In genomic region chr8:70719796-70720270, GRCm38 (mm10) we compare ENCODE assay signal across 16 mouse cellular contexts. TPM values are rescaled to one million over a fixed set of nuclear protein-coding genes. Genes with fewer than 3 reads are reported as not detected.
DNase-seq lines count a peak whose midpoint lies in the region; ATAC-seq and TF ChIP-seq lines count a peak whose summit lies in the region.
"Had no signal": no experiment of that assay in that cellular context is flagged by ENCODE, and none has a peak within 500 bp of the region (broad histone marks: within the 10 kb centered on the region; RNA-seq: fewer than 3 reads in every experiment).

No protein-coding gene starts in this region.

- TF ChIP-seq CTCF in liver, adult 2 months (IDR thresholded peaks at IDR 0.05; ENCODE audit: low read depth, low read length), result no peak
- TF ChIP-seq CTCF in liver, postnatal 0 days (IDR thresholded peaks at IDR 0.05; ENCODE audit: low read depth), result no peak

- ATAC-seq in liver, postnatal 0 days, result no peak
- peak; percentile 43; the same call in 1 of the 2 replicates for ATAC-seq in megakaryocyte, adult 5-6 weeks (ENCODE audit: poor library complexity, severe bottlenecking)
- ATAC-seq: inflammation-experienced regulatory T-cells, adult 6 months had no signal

- H3K36me3 ChIP-seq in liver, adult 2 months (ENCODE audit: control insufficient read depth, insufficient read depth, low read length), result no peaks in the 10 kb centered on the region
- H3K36me3 ChIP-seq in liver, postnatal 0 days (replicated peaks; ENCODE audit: insufficient read depth, low read length), result no peaks in the 10 kb centered on the region
- H3K36me3 ChIP-seq: liver, embryonic 13.5 days; midbrain, embryonic 12.5 days; neural tube, embryonic 13.5 days had no signal

- peak; percentile 25 for DNase-seq in cerebellum, adult 9-10 months
- DNase-seq in cerebellum, adult 18-20 months, result no peak
- DNase-seq in liver, adult 2 months (ENCODE audit: extremely low read depth, low read depth, low spot score), result peak; percentile 95
- DNase-seq in liver, postnatal 0 days, result no peak
- peak; percentile 56 for DNase-seq in ZHBTc4 (ENCODE audit: low read depth, low spot score)
- DNase-seq in thymus, postnatal 4 days, result no peak
- no peak for DNase-seq in thymus, adult 18-20 months
- DNase-seq: liver, embryonic 13.5 days had no signal

- H3K9ac ChIP-seq in liver, adult 2 months (ENCODE audit: low read depth, low read length), result no peak overlapping the region
- no peak overlapping the region for H3K9ac ChIP-seq in liver, postnatal 0 days (replicated peaks)
- H3K9ac ChIP-seq: liver, embryonic 13.5 days; midbrain, embryonic 12.5 days; neural tube, embryonic 13.5 days had no signal

- TF ChIP-seq POLR2A in liver, adult 2 months (IDR thresholded peaks at IDR 0.05; ENCODE audit: extremely low read depth, insufficient read depth, low read length), result no peak

- 25% methylated on average over 9 of the region's 9 CpGs for WGBS in liver, adult 2 months
- 33% methylated on average over 9 of the region's 9 CpGs for WGBS in liver, postnatal 0 days (ENCODE audit: insufficient replicate concordance)

- H3K27me3 ChIP-seq in liver, adult 2 months (ENCODE audit: control insufficient read depth, insufficient read depth, low read length), result no peaks in the 10 kb centered on the region
- no peaks in the 10 kb centered on the region for H3K27me3 ChIP-seq in liver, postnatal 0 days (ENCODE audit: insufficient read depth, low read length)

- no peaks in the 10 kb centered on the region for H3K9me3 ChIP-seq in liver, postnatal 0 days (ENCODE audit: low read length)
- H3K9me3 ChIP-seq: liver, embryonic 13.5 days; midbrain, embryonic 12.5 days; neural tube, embryonic 13.5 days had no signal

- no peak overlapping the region for H3K4me2 ChIP-seq in liver, postnatal 0 days (ENCODE audit: low read depth, low read length)
- H3K4me2 ChIP-seq: liver, embryonic 13.5 days; midbrain, embryonic 12.5 days; neural tube, embryonic 13.5 days had no signal

- H3K4me1 ChIP-seq in liver, adult 2 months (ENCODE audit: control insufficient read depth, insufficient read depth, low read length), result peaks cover 21% of the 10 kb centered on the region
- H3K4me1 ChIP-seq in liver, postnatal 0 days (ENCODE audit: insufficient read depth), result peaks cover 12% of the 10 kb centered on the region; the same call in 1 of the 2 replicates

- H3K79me2 ChIP-seq in liver, adult 2 months (ENCODE audit: control insufficient read depth, insufficient read depth, low read length), result peaks cover 9% of the 10 kb centered on the region; the same call in 1 of the 2 replicates

- H3K4me3 ChIP-seq in liver, adult 2 months (ENCODE audit: insufficient read depth, low read depth, low read length), result no peak overlapping the region
- H3K4me3 ChIP-seq in liver, postnatal 0 days (ENCODE audit: low read depth, low read length), result no peak overlapping the region
- H3K4me3 ChIP-seq: erythroblast, embryonic 14.5 days; liver, embryonic 13.5 days; midbrain, embryonic 12.5 days; neural tube, embryonic 13.5 days had no signal

- TF ChIP-seq EP300 in liver, postnatal 0 days (IDR thresholded peaks at IDR 0.05; ENCODE audit: low read depth), result no peak

- H3K27ac ChIP-seq in liver, adult 2 months (replicated peaks; ENCODE audit: insufficient read depth, low read depth, low read length), result peak overlapping the region; percentile 65
- no peak overlapping the region for H3K27ac ChIP-seq in liver, postnatal 0 days (ENCODE audit: low read depth)
- H3K27ac ChIP-seq: liver, embryonic 13.5 days; midbrain, embryonic 12.5 days; neural tube, embryonic 13.5 days had no signal

RNA-seq across cellular contexts. Expression of gene Gm3336, which starts 1.5 kb away (rescaled TPM):
- total RNA-seq in liver, adult 2 months (2014; rRNA removed), result 0.28 and 0.54 TPM in 2 replicates
- polyA plus RNA-seq in liver, adult 2 months (2012; rRNA removed), result 0.11 and 1.0 TPM in 2 replicates
- 0.22 and 0.25 TPM in 2 replicates for polyA plus RNA-seq in liver, postnatal 0 days (2015; fragmentation: Nextera tagmentation; extraction: Ambion mirVana)
- not detected in 2 replicates for total RNA-seq in megakaryocyte, adult 5-6 weeks (2015)
- total RNA-seq in megakaryocyte, adult 5-6 weeks (2017), result not detected in 2 replicates
- total RNA-seq: left cerebral cortex, adult 8-10 months had no signal
- polyA plus RNA-seq: cortical plate, adult 2 months; erythroblast, embryonic 14.5 days; heart, postnatal 0 days; liver, embryonic 13.5 days; midbrain, embryonic 12.5 days; neural tube, embryonic 13.5 days had no signal

RNA-seq across cellular contexts. Expression of gene Pde4c, which starts 3.7 kb away (rescaled TPM):
- total RNA-seq in liver, adult 2 months (2014; rRNA removed), result 10.6 and 16.3 TPM in 2 replicates
- polyA plus RNA-seq in liver, adult 2 months (2012; rRNA removed), result 26.5 and 28.0 TPM in 2 replicates
- polyA plus RNA-seq in liver, postnatal 0 days (2015; fragmentation: Nextera tagmentation; extraction: Ambion mirVana), result 1.6 and 1.8 TPM in 2 replicates
- total RNA-seq in megakaryocyte, adult 5-6 weeks (2015), result not detected in 2 replicates
- not detected in 2 replicates for total RNA-seq in megakaryocyte, adult 5-6 weeks (2017)
- polyA plus RNA-seq: erythroblast, embryonic 14.5 days had no signal

RNA-seq across cellular contexts. Expression of gene Iqcn, which starts 16.6 kb away (rescaled TPM):
- total RNA-seq in liver, adult 2 months (2014; rRNA removed), result not detected in 2 replicates
- not detected in 2 replicates for polyA plus RNA-seq in liver, adult 2 months (2012; rRNA removed)
- polyA plus RNA-seq in liver, postnatal 0 days (2015; fragmentation: Nextera tagmentation; extraction: Ambion mirVana), result 0.02 TPM in 1 of 2 replicates, not detected in the other
- total RNA-seq in megakaryocyte, adult 5-6 weeks (2015), result 0.11 and 0.27 TPM in 2 replicates
- total RNA-seq in megakaryocyte, adult 5-6 weeks (2017), result 0.04 TPM in 1 of 2 replicates, not detected in the other
- polyA plus RNA-seq: erythroblast, embryonic 14.5 days; heart, postnatal 0 days; inflammation-experienced regulatory T-cells, adult 6 months; liver, embryonic 13.5 days had no signal

RNA-seq across cellular contexts. Expression of gene Jund, which starts 21.1 kb away (rescaled TPM):
- 26.6 and 36.6 TPM in 2 replicates for total RNA-seq in liver, adult 2 months (2014; rRNA removed)
- 111 and 120 TPM in 2 replicates for polyA plus RNA-seq in liver, adult 2 months (2012; rRNA removed)
- 19.6 and 38.4 TPM in 2 replicates for polyA plus RNA-seq in liver, postnatal 0 days (2015; fragmentation: Nextera tagmentation; extraction: Ambion mirVana)
- total RNA-seq in megakaryocyte, adult 5-6 weeks (2015), result 26.7 and 44.1 TPM in 2 replicates
- 24.0 and 28.9 TPM in 2 replicates for total RNA-seq in megakaryocyte, adult 5-6 weeks (2017)

RNA-seq across cellular contexts. Expression of gene Rab3a, which starts 34.6 kb away (rescaled TPM):
- 2.7 and 4.1 TPM in 2 replicates for total RNA-seq in liver, adult 2 months (2014; rRNA removed)
- polyA plus RNA-seq in liver, adult 2 months (2012; rRNA removed), result 10.4 and 11.9 TPM in 2 replicates
- 3.2 and 3.3 TPM in 2 replicates for polyA plus RNA-seq in liver, postnatal 0 days (2015; fragmentation: Nextera tagmentation; extraction: Ambion mirVana)
- 3.3 and 5.8 TPM in 2 replicates for total RNA-seq in megakaryocyte, adult 5-6 weeks (2015)
- total RNA-seq in megakaryocyte, adult 5-6 weeks (2017), result 2.1 and 5.1 TPM in 2 replicates

Comparison
In these comparisons a context has a peak if more than half of its experiments do, and no peak if none do; other contexts are left out.
1. DNase-seq: peak in cerebellum, adult 9-10 months (single experiment), liver, adult 2 months (single experiment) and ZHBTc4 (single experiment); none in cerebellum, adult 18-20 months (0 of 2), liver, postnatal 0 days (single experiment), thymus, postnatal 4 days (single experiment) and thymus, adult 18-20 months (0 of 2).
2. RNA of gene Pde4c, which starts 3.7 kb away (total RNA-seq): 10.6 to 16.3 TPM in liver, adult 2 months; not detected in megakaryocyte, adult 5-6 weeks; every median in the first group is over 10 times any median in the second.